Mouse (Mus musculus) neural tube, embryonic 14.5 days (tissue): Measurements from ENCODE around the gene L3mbtl2. TPM values are rescaled to one million over a fixed set of nuclear protein-coding genes. Genes with fewer than 3 reads are reported as not detected.

Experiments used
- ATAC-seq: fragments of 200-750 bp; cut with Nextera tagmentation; 2 replicates; pipeline ENCODE4 v1.8.0; 2017; ENCODE audit warnings: low read depth, mild to moderate bottlenecking, moderate TSS enrichment, moderate library complexity
- H3K27ac ChIP-seq: fragments of 300-500 bp; sonication (generic); 2 replicates; pipeline ENCODE4 v1.5.1; 2014; ENCODE audit warnings: low read depth, mild to moderate bottlenecking, control low read depth, low read length, moderate library complexity, mixed read lengths
- H3K27me3 ChIP-seq: fragments of 300-500 bp; sonication (generic); 2 replicates; pipeline ENCODE4 v1.6.1; 2014; ENCODE audit warnings: low read length; ENCODE audit not compliant: control insufficient read depth, insufficient read depth
- H3K36me3 ChIP-seq: fragments of 300-500 bp; sonication (generic); 2 replicates; pipeline ENCODE4 v1.6.1; 2014; ENCODE audit warnings: low read length, mixed read lengths; ENCODE audit not compliant: control insufficient read depth, insufficient read depth
- H3K4me1 ChIP-seq: fragments of 300-500 bp; sonication (generic); 2 replicates; pipeline ENCODE4 v1.6.1; 2014; ENCODE audit warnings: low read length; ENCODE audit not compliant: control insufficient read depth, insufficient read depth
- H3K4me2 ChIP-seq: fragments of 300-500 bp; sonication (generic); 2 replicates; pipeline ENCODE4 v1.6.1; 2014; ENCODE audit warnings: mild to moderate bottlenecking, low read depth, low read length, control low read depth
- H3K4me3 ChIP-seq: fragments of 300-500 bp; sonication (generic); 2 replicates; pipeline ENCODE4 v1.5.1; 2014; ENCODE audit warnings: low read depth, low read length, control low read depth, mixed read lengths
- H3K9ac ChIP-seq: fragments of 300-500 bp; sonication (generic); replicated peaks from 2 replicates; pipeline ENCODE4 v1.6.1; 2014; ENCODE audit warnings: low read depth, mild to moderate bottlenecking, control low read depth, low read length, mixed read lengths
- H3K9me3 ChIP-seq: fragments of 300-500 bp; sonication (generic); 2 replicates; pipeline ENCODE4 v1.6.1; 2016; ENCODE audit warnings: low read length; ENCODE audit not compliant: control insufficient read depth
- WGBS: fragments of 180-500 bp; shearing (Covaris S2); extraction: QIAGEN DNeasy Blood & Tissue Kit; methylation state at CpG from one replicate; pipeline ENCODE4 v1.1.7; 2014; 5-methylcytosine and 5-hydroxymethylcytosine counted together
- polyA plus RNA-seq: library from polyadenylated mRNA; unstranded; fragments of >200 nt; fragmentation: Nextera tagmentation; extraction: Ambion mirVana; gene quantifications from 2 replicates; pipeline ENCODE4 v1.2.1, GENCODE M21; 2014

The L3mbtl2 gene
- 25.0 and 26.8 TPM in 2 replicates for polyA plus RNA-seq

DNA sequence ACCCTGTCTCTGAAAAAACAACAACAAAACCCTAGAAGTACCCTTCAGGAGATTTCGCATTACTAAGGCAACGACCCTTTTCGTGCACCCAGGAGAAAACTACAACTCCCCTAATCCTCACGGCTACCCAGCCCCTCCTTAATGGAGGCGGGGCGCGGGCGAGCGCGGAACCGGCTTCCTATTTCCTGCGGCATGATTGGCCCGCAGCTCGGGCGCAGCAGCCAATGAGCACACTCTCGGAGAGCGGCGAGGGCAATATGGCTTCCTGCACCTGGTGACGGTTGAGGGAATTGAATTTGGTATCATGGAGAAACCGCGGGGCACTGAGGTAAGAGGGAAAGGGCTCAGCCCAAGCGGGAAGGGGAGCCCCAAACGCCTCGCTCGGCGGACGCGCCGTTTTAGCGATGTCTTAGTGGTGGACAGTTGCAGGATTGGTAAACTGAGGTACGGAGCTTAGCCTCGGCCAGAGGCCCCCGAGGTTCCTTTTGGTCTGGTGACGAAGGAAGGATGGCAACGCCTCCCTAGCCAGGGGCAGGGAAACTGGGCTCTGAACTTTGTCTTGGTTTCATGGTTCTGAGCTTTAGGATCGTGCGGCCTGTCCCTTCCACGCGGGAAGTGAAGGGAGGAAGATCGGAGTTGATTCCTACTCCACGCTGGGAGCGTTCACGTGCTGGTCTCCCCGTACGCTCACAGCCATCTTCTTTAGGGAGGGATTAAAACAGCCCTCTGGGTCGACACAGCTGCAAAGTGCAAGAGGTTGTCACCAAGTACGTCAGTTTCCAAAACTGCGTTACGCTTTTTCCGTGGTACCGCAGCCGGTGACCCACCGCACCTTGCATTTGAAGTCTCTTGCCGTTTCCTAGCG lies at the start of gene L3mbtl2:
L3mbtl2 (plus strand) TSS at position 193 of the 865 bp plus-strand sequence.
- Histone ChIP-seq H3K9ac (peak within 1 kb of the TSS; percentile 54), H3K36me3 (peaks cover 8% of the 10 kb centered on the region), H3K27me3 (no peaks in the 10 kb centered on the region), H3K4me3 (peak within 1 kb of the TSS; percentile 69), H3K27ac (peak within 1 kb of the TSS; percentile 41; the same call in 1 of the 2 replicates), H3K4me1 (no peaks in the 10 kb centered on the region), H3K4me2 (peak within 1 kb of the TSS; percentile 57), H3K9me3 (no peaks in the 10 kb centered on the region)
- WGBS: under 1% methylated on average over 55 of the region's 55 CpGs
- ATAC-seq: peak; percentile 99

DNA sequence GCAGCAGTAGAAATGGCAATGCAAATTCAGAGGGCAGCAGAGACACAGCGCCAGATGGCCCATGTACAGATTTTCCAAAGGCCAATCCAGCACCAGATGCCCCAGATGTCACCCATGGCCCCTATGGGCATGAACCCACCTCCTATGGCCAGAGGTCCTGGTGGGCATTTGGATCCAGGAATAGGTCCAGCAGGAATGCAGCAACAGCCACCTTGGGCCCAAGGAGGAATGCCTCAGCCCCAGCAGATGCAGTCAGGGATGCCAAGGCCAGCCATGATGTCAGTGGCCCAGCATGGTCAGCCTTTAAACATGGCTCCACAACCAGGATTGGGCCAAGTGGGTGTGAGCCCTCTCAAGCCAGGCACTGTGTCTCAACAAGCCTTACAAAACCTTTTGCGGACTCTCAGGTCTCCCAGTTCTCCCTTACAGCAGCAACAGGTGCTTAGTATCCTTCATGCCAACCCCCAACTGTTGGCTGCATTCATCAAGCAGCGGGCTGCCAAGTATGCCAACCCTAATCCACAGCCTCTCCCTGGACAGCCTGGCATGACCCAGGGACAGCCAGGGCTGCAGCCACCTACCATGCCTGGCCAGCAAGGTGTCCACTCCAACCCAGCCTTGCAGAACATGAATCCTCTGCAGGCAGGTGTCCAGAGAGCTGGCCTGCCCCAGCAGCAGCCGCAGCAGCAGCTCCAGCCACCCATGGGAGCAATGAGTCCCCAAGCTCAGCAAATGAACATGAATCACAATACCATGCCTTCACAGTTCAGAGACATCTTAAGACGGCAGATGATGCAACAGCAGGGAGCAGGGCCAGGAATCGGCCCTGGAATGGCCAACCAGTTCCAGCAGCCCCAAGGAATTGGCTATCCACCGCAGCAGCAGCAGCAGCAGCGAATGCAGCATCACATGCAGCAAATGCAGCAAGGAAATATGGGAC lies 13.9 kb upstream of the L3mbtl2 start:
- ATAC-seq: no peak
- peaks cover 56% of the 10 kb centered on the region for H3K36me3 ChIP-seq
- no peaks in the 10 kb centered on the region for H3K4me1 ChIP-seq
- WGBS: 95% methylated on average over 8 of the region's 8 CpGs
- H3K27me3 ChIP-seq: no peaks in the 10 kb centered on the region
- no peak overlapping the region for H3K4me3 ChIP-seq
- H3K27ac ChIP-seq: no peak overlapping the region
- no peak overlapping the region for H3K9ac ChIP-seq
- no peaks in the 10 kb centered on the region for H3K9me3 ChIP-seq
- H3K4me2 ChIP-seq: no peak overlapping the region

DNA sequence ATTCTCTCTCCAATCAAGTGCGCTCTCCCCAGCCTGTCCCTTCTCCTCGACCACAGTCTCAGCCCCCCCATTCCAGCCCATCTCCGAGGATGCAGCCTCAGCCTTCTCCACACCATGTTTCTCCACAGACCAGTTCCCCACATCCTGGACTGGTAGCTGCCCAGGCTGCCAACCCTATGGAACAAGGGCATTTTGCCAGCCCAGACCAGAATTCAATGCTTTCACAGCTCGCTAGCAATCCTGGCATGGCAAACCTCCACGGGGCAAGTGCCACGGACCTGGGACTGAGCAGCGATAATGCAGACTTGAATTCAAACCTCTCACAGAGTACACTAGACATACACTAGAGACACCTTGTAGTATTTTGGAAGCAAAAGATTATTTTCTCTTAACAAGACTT lies 13.1 kb upstream of the L3mbtl2 start:
- no peaks in the 10 kb centered on the region for H3K27me3 ChIP-seq
- no peak overlapping the region for H3K4me3 ChIP-seq
- no peaks in the 10 kb centered on the region for H3K9me3 ChIP-seq
- H3K4me1 ChIP-seq: no peaks in the 10 kb centered on the region
- 85% methylated on average over 7 of the region's 7 CpGs for WGBS
- no peak overlapping the region for H3K4me2 ChIP-seq
- no peak overlapping the region for H3K27ac ChIP-seq
- H3K36me3 ChIP-seq: peaks cover 48% of the 10 kb centered on the region
- H3K9ac ChIP-seq: no peak overlapping the region
- no peak for ATAC-seq

DNA sequence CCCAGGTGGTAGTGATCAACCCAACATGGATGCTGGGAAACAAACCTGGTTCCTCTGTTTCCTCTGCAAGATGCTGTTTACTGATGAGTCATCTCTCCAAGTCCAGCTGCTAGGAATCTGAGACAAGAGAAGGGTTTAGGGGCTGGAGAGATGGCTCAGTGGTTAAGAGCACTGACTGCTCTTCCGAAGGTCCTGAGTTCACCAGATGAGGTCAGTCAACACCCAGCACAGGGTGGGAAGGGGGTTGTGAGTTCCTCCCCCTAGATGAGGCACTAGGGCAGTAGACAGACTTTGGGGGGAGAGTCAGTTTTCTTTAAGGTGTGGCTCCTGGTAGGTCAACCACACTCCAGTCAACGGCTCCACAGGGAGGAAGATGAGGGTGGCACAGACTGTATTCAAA lies 2.0 kb upstream of the L3mbtl2 start:
- no peaks in the 10 kb centered on the region for H3K36me3 ChIP-seq
- no peak overlapping the region for H3K4me3 ChIP-seq
- H3K9ac ChIP-seq: no peak overlapping the region
- no peaks in the 10 kb centered on the region for H3K9me3 ChIP-seq
- ATAC-seq: no peak
- H3K27ac ChIP-seq: no peak overlapping the region
- H3K4me2 ChIP-seq: no peak overlapping the region
- WGBS: 95% methylated on average over 2 of the region's 2 CpGs
- no peaks in the 10 kb centered on the region for H3K27me3 ChIP-seq
- H3K4me1 ChIP-seq: no peaks in the 10 kb centered on the region

DNA sequence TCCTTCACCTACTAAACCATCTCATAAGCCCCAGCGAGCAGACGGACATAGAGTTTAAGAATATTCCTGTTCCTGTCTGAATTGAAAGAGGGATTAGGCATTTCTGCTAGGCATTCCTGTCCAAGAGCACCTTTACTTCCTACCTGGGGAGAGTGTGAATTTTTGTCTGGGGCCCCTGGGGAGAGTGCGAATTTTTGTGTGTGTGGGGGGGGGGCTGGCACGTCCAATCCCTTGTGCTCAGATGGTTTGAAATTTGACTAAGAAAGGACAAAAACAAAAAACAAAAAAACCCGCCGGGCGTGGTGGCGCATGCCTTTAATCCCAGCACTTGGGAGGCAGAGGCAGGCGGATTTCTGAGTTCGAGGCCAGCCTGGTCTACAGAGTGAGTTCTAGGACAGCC lies 408 bp upstream of the L3mbtl2 start:
- Histone ChIP-seq H3K9me3 (no peaks in the 10 kb centered on the region), H3K4me2 (peak overlapping the region; percentile 57), H3K36me3 (peaks cover 4% of the 10 kb centered on the region), H3K9ac (no peak overlapping the region), H3K27me3 (no peaks in the 10 kb centered on the region), H3K4me1 (no peaks in the 10 kb centered on the region), H3K4me3 (peak overlapping the region; percentile 69), H3K27ac (no peak overlapping the region)
- ATAC-seq: no peak; the same call in 1 of the 2 replicates
- 66% methylated on average over 10 of the region's 10 CpGs for WGBS

DNA sequence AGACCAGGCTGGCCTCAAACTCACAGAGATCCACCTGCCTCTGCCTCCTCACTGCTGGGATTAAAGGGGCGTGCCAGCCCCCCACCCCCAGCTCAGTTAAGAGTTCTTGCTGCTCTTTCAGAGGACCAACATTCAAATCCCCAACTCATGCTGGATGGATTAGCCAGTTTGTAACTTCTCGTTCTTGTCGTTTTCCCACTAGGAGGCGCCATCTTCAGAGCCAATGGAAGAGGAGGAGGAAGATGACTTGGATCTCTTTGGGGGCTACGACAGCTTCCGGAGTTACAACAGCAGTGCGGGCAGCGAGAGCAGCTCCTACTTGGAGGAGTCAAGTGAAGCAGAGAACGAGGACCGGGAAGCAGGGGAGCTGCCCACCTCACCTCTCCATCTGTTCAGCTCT lies 3.3 kb downstream of the L3mbtl2 start:
- no peak for ATAC-seq
- WGBS: 90% methylated on average over 10 of the region's 10 CpGs
- Histone ChIP-seq H3K36me3 (peaks cover 23% of the 10 kb centered on the region), H3K4me3 (no peak overlapping the region), H3K27ac (no peak overlapping the region), H3K27me3 (no peaks in the 10 kb centered on the region), H3K9me3 (no peaks in the 10 kb centered on the region), H3K4me1 (no peaks in the 10 kb centered on the region), H3K4me2 (no peak overlapping the region), H3K9ac (no peak overlapping the region)

DNA sequence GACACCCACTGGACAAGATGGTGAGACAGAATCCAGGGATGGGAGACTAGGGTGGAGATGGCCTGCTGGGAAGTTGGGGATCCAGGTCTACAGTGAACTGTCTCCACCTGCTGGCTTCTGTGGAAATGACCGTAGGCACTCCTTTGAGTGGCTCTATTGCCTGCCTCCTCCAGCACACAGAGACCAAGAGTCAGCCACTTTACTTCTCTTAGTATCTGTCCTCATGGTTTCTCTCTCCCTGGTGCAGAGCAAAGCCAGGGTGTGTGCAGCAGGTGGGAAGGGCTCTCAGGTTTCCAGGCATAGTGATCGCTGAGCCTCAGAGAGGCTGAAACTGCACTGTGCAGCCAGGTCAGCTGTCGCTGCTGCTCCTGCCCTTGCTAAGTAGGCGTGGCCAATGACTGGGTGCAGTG lies 6.5 kb downstream of the L3mbtl2 start:
- Histone ChIP-seq H3K9me3 (no peaks in the 10 kb centered on the region), H3K27me3 (no peaks in the 10 kb centered on the region), H3K4me3 (no peak overlapping the region), H3K36me3 (peaks cover 37% of the 10 kb centered on the region), H3K4me2 (no peak overlapping the region), H3K9ac (no peak overlapping the region), H3K4me1 (no peaks in the 10 kb centered on the region), H3K27ac (no peak overlapping the region)
- no peak for ATAC-seq
- WGBS: 87% methylated on average over 4 of the region's 4 CpGs

DNA sequence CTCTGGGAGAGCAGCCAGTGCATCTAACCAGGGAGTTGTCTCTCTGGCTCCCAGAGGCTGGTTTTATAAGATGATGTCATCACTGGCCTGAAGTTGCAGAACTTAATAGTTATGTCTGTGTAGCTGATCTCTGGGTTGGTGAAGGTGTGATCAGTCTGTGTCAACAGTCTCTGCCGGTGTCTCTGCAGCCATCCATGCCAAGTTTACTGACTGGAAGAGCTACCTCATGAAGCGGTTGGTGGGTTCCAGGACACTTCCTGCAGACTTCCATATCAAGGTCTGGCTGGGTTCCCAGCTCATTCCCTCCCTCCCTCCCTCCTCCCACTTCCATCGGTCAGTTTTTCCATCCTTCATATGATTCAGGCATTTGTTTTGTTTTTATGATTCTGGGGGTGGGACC lies 12.9 kb downstream of the L3mbtl2 start:
- no peak for ATAC-seq
- no peak overlapping the region for H3K4me2 ChIP-seq
- H3K27me3 ChIP-seq: no peaks in the 10 kb centered on the region
- no peak overlapping the region for H3K4me3 ChIP-seq
- H3K9me3 ChIP-seq: no peaks in the 10 kb centered on the region
- H3K4me1 ChIP-seq: no peaks in the 10 kb centered on the region
- H3K27ac ChIP-seq: no peak overlapping the region
- peaks cover 28% of the 10 kb centered on the region; the same call in 1 of the 2 replicates for H3K36me3 ChIP-seq
- 92% methylated on average over 3 of the region's 3 CpGs for WGBS
- no peak overlapping the region for H3K9ac ChIP-seq
